Mouse (Mus musculus): ENCODE results near the gene Acox1. TPM values are rescaled to one million over a fixed set of nuclear protein-coding genes. Genes with fewer than 3 reads are reported as not detected.

Gene Acox1
- polyA plus RNA-seq, 1 experiment, result 18.0 TPM

GRCm38 (mm10) chr11:116170003-116170800 lies 28.6 kb downstream of the Acox1 start:
- H3K4me3 ChIP-seq (ENCODE audit: low read depth, low read length), result no peak overlapping the region
- no peaks in the 10 kb centered on the region for H3K27me3 ChIP-seq (ENCODE audit: control insufficient read depth, insufficient read depth, low read length, poor library complexity, severe bottlenecking)
- no peak for TF ChIP-seq POLR2A (IDR thresholded peaks at IDR 0.05; ENCODE audit: insufficient read depth, low read length)
- TF ChIP-seq CTCF (IDR thresholded peaks at IDR 0.05; ENCODE audit: low read depth, low read length), result no peak
- no peak for TF ChIP-seq EP300 (IDR thresholded peaks at IDR 0.05; ENCODE audit: insufficient read depth, low read depth, low read length)
- H3K27ac ChIP-seq (ENCODE audit: insufficient read depth, low read length), result no peak overlapping the region
- H3K4me1 ChIP-seq (ENCODE audit: control insufficient read depth, insufficient read depth, low read length), result no peaks in the 10 kb centered on the region
- no peak overlapping the region for H3K9ac ChIP-seq (ENCODE audit: low read depth, poor library complexity, severe bottlenecking)
- no peaks in the 10 kb centered on the region for H3K9me3 ChIP-seq (replicated peaks; ENCODE audit: control insufficient read depth, insufficient read depth, low read length, poor library complexity, severe bottlenecking)
- H3K36me3 ChIP-seq (ENCODE audit: control insufficient read depth, insufficient read depth, low read length, poor library complexity, severe bottlenecking), result peaks cover 2% of the 10 kb centered on the region; the same call in 1 of the 2 replicates

GRCm38 (mm10) chr11:116169214-116169613 lies 29.6 kb downstream of the Acox1 start:
- peaks cover 2% of the 10 kb centered on the region; the same call in 1 of the 2 replicates for H3K36me3 ChIP-seq (ENCODE audit: control insufficient read depth, insufficient read depth, low read length, poor library complexity, severe bottlenecking)
- TF ChIP-seq CTCF (IDR thresholded peaks at IDR 0.05; ENCODE audit: low read depth, low read length), result no peak
- TF ChIP-seq POLR2A (IDR thresholded peaks at IDR 0.05; ENCODE audit: insufficient read depth, low read length), result no peak
- TF ChIP-seq EP300 (IDR thresholded peaks at IDR 0.05; ENCODE audit: insufficient read depth, low read depth, low read length), result no peak
- no peak overlapping the region for H3K9ac ChIP-seq (ENCODE audit: low read depth, poor library complexity, severe bottlenecking)
- no peak overlapping the region for H3K4me3 ChIP-seq (ENCODE audit: low read depth, low read length)
- H3K27ac ChIP-seq (ENCODE audit: insufficient read depth, low read length), result no peak overlapping the region
- H3K27me3 ChIP-seq (ENCODE audit: control insufficient read depth, insufficient read depth, low read length, poor library complexity, severe bottlenecking), result no peaks in the 10 kb centered on the region
- H3K4me1 ChIP-seq (ENCODE audit: control insufficient read depth, insufficient read depth, low read length), result no peaks in the 10 kb centered on the region
- H3K9me3 ChIP-seq (replicated peaks; ENCODE audit: control insufficient read depth, insufficient read depth, low read length, poor library complexity, severe bottlenecking), result no peaks in the 10 kb centered on the region

- peak; percentile 54 for TF ChIP-seq POLR2A (IDR thresholded peaks at IDR 0.05; ENCODE audit: insufficient read depth, low read length)
- TF ChIP-seq CTCF (IDR thresholded peaks at IDR 0.05; ENCODE audit: low read depth, low read length), result no peak
- Histone ChIP-seq H3K27ac (ENCODE audit: insufficient read depth, low read length) (no peak within 1 kb of the TSS), H3K4me3 (ENCODE audit: low read depth, low read length) (peak within 1 kb of the TSS; percentile 68), H3K27me3 (ENCODE audit: control insufficient read depth, insufficient read depth, low read length, poor library complexity, severe bottlenecking) (no peaks in the 10 kb centered on the region), H3K4me1 (ENCODE audit: control insufficient read depth, insufficient read depth, low read length) (no peaks in the 10 kb centered on the region), H3K9ac (ENCODE audit: low read depth, poor library complexity, severe bottlenecking) (peak within 1 kb of the TSS; percentile 37), H3K9me3 (replicated peaks; ENCODE audit: control insufficient read depth, insufficient read depth, low read length, poor library complexity, severe bottlenecking) (no peaks in the 10 kb centered on the region), H3K36me3 (ENCODE audit: control insufficient read depth, insufficient read depth, low read length, poor library complexity, severe bottlenecking) (no peaks in the 10 kb centered on the region)
Measured at GRCm38 (mm10) chr11:116167884-116168439, 30.9 kb downstream of the Acox1 start, which contains the start of gene Fbf1. TSS of gene Fbf1 (minus strand) at chr11:116168166.

- no peaks in the 10 kb centered on the region for H3K9me3 ChIP-seq (replicated peaks; ENCODE audit: control insufficient read depth, insufficient read depth, low read length, poor library complexity, severe bottlenecking)
- no peaks in the 10 kb centered on the region for H3K27me3 ChIP-seq (ENCODE audit: control insufficient read depth, insufficient read depth, low read length, poor library complexity, severe bottlenecking)
- TF ChIP-seq POLR2A (IDR thresholded peaks at IDR 0.05; ENCODE audit: insufficient read depth, low read length), result no peak
- no peak for TF ChIP-seq CTCF (IDR thresholded peaks at IDR 0.05; ENCODE audit: low read depth, low read length)
- TF ChIP-seq EP300 (IDR thresholded peaks at IDR 0.05; ENCODE audit: insufficient read depth, low read depth, low read length), result no peak
- H3K4me3 ChIP-seq (ENCODE audit: low read depth, low read length), result peak overlapping the region; percentile 68
- no peaks in the 10 kb centered on the region for H3K36me3 ChIP-seq (ENCODE audit: control insufficient read depth, insufficient read depth, low read length, poor library complexity, severe bottlenecking)
- H3K4me1 ChIP-seq (ENCODE audit: control insufficient read depth, insufficient read depth, low read length), result no peaks in the 10 kb centered on the region
- H3K9ac ChIP-seq (ENCODE audit: low read depth, poor library complexity, severe bottlenecking), result peak overlapping the region; percentile 37
- H3K27ac ChIP-seq (ENCODE audit: insufficient read depth, low read length), result no peak overlapping the region
Measured at GRCm38 (mm10) chr11:116167232-116167631, 31.6 kb downstream of the Acox1 start.

GRCm38 (mm10) chr11:116163002-116163401 lies 35.8 kb downstream of the Acox1 start:
- Histone ChIP-seq H3K27me3 (ENCODE audit: control insufficient read depth, insufficient read depth, low read length, poor library complexity, severe bottlenecking) (no peaks in the 10 kb centered on the region), H3K4me3 (ENCODE audit: low read depth, low read length) (no peak overlapping the region), H3K9ac (ENCODE audit: low read depth, poor library complexity, severe bottlenecking) (no peak overlapping the region), H3K4me1 (ENCODE audit: control insufficient read depth, insufficient read depth, low read length) (peaks cover 4% of the 10 kb centered on the region), H3K36me3 (ENCODE audit: control insufficient read depth, insufficient read depth, low read length, poor library complexity, severe bottlenecking) (no peaks in the 10 kb centered on the region), H3K9me3 (replicated peaks; ENCODE audit: control insufficient read depth, insufficient read depth, low read length, poor library complexity, severe bottlenecking) (no peaks in the 10 kb centered on the region), H3K27ac (ENCODE audit: insufficient read depth, low read length) (no peak overlapping the region)
- TF ChIP-seq POLR2A (IDR thresholded peaks at IDR 0.05; ENCODE audit: insufficient read depth, low read length), result no peak
- no peak for TF ChIP-seq EP300 (IDR thresholded peaks at IDR 0.05; ENCODE audit: insufficient read depth, low read depth, low read length)
- TF ChIP-seq CTCF (IDR thresholded peaks at IDR 0.05; ENCODE audit: low read depth, low read length), result no peak

GRCm38 (mm10) chr11:116162146-116162545 lies 36.7 kb downstream of the Acox1 start:
- Histone ChIP-seq H3K4me3 (ENCODE audit: low read depth, low read length) (peak overlapping the region; percentile 33; the same call in 1 of the 2 replicates), H3K27ac (ENCODE audit: insufficient read depth, low read length) (no peak overlapping the region), H3K36me3 (ENCODE audit: control insufficient read depth, insufficient read depth, low read length, poor library complexity, severe bottlenecking) (no peaks in the 10 kb centered on the region), H3K9me3 (replicated peaks; ENCODE audit: control insufficient read depth, insufficient read depth, low read length, poor library complexity, severe bottlenecking) (no peaks in the 10 kb centered on the region), H3K27me3 (ENCODE audit: control insufficient read depth, insufficient read depth, low read length, poor library complexity, severe bottlenecking) (no peaks in the 10 kb centered on the region), H3K4me1 (ENCODE audit: control insufficient read depth, insufficient read depth, low read length) (peaks cover 4% of the 10 kb centered on the region), H3K9ac (ENCODE audit: low read depth, poor library complexity, severe bottlenecking) (no peak overlapping the region)
- TF ChIP-seq CTCF (IDR thresholded peaks at IDR 0.05; ENCODE audit: low read depth, low read length) (no peak), POLR2A (IDR thresholded peaks at IDR 0.05; ENCODE audit: insufficient read depth, low read length) (no peak), EP300 (IDR thresholded peaks at IDR 0.05; ENCODE audit: insufficient read depth, low read depth, low read length) (no peak)

Measured in ES-Bruce4 (cell line).